Mouse (Mus musculus) lung, postnatal 14 days (tissue): ENCODE measurements around the gene Dctn3.
A peak's percentile ranks its signal among the peaks of the same experiment; 100 is the strongest.
"Not testable (repeated sequence)": the region's sequence is repeated elsewhere in the genome, so short reads cannot be mapped to it uniquely, and the experiment has no call there.

ENCODE experiments used
- DNase-seq: peaks from one replicate; pipeline ENCODE4 v3.0.0; 2021

The Dctn3 gene

DNA sequence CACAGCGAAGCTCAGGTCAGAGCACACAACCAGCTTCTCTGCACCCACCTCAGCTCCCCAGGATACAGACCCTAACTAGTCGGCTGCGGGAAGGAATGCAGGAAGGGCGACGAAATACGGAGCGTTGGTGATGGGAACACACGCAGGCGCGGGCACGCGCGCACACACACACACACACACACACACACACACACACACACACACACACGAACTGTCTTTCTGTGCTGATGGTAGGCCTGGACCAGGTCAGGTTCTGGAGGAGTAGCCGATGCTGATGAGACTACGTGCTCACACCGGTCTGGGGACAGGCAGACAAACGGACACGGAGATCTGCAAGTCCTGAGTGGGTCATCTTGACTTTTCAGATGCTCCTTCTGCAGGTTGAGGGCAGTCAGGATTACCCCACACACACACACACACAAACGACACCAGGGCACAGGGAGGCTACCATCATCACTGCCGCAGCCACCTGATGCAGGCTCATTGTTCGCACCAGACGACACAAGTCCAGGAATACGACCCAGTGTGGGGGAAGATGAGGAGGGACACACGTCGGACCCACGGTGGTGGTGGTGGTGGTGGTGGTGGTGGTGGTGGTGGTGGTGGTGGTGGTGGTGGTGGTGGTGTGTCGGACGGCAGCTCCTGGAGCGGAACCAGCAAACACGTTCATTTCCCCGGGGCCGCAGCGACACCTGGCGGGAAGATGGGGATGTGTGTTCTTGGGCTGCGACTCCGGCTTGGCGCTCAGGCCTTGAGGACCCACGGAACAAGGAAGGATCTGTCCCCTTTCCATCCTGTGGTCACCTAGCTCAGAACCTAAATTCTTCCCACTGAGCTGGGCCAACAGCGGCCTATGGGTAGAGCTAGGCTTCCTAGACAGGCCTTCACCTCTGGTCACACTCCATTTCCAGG lies 25.8 kb downstream of the Dctn3 start, which contains the start of gene Cntfr:
Gene Cntfr, minus strand, starts transcription at position 160 of the 912 bp plus-strand sequence.
- peak; percentile 86 for DNase-seq

DNA sequence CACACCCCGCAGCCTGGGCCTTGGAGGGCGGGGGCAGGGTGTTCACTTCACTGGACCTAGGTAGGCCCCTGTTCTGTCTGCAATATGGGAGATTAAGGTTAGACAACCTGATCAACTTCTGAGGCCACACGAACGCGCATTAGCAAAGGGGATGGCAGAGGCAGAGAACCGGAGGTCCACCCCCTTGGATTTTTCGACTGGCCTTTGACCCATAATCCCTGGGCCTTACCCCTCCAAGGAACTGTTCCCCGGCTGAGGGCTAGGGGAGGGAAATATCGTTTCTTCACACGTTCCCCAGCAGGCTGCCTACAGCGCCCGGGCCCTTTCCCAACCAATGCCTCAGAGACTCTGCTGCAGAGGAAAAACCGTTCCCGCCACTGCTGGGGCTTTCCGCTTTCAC lies 26.5 kb downstream of the Dctn3 start:
- not testable (repeated sequence) for DNase-seq

DNA sequence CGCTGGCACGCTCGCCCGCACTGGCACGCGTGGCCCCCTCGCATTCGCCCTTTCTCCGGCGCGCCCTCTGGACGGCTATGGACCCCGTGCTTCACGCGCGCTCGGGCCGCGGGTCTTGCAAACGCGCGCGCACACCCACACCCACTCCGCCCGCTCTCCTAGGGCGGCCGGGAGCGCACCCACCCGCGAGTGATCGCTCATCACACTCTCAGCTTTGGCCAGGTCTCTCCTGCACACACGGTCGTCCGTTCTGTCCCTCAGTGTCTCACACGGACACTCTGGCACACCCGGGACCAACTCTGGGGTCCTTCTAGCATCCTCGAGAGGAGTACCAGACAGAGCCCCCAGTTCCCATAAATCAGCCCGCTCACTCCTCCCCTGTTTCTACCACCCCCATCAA lies 27.2 kb downstream of the Dctn3 start:
- DNase-seq, result not testable (repeated sequence)

DNA sequence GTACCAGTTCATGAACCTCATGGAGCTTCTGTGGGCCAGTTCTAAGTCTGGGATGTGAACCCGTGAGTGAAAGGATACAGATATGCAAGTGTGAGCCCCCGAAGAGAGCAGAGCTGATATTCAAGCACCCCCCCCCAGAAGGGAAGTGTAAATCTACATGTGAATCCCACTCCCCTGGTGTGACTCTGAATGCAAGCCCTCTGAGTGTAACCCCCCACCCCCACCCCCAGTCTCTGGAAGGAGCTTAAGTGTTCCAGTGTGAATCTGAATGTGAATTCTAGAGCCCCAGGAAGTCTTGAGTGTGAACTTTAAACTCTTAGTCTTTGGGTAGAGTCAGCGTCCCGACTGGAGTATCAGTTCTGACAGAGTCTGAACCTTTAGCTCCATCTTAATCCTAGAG lies 29.5 kb downstream of the Dctn3 start:
- DNase-seq, result not testable (repeated sequence)

DNA sequence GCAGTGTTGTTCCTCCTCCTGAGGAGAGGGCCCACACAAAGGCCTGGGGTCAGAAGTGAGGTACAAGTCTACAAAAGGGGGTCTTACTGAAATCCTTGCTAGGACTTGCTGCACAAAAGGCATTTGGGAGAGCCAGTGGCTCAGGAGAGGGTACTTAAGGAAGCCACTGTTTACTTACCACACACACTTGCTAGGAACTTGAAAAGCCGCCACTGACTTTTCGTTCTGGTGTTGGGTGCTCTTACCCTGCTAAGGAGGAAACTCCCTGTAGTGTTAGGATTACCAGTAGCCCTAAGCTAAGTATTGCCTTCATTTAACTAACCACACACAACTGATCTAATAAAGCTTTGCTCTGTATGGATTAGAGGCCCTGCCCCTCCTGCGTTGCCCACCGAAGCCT lies 33.0 kb downstream of the Dctn3 start:
- not testable (repeated sequence) for DNase-seq

DNA sequence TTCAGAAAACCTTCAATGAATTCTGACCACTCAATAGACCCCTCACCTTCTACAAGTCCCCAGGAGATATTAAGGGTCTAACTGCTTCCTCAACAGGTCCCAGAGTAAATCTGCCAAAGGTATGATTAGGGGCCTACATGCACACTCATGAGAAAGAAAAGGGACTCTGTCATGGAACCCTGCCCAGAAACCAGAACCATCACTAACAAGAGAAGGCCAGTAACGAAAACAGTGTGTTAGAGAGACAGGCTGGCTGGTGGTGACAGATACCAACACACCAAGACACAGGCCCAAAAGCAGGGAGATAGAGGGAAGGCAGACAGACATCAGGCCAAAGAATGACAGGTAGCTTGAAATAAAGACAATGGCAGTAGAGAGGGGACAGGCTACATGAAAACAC lies 34.4 kb downstream of the Dctn3 start:
- DNase-seq, result not testable (repeated sequence)

DNA sequence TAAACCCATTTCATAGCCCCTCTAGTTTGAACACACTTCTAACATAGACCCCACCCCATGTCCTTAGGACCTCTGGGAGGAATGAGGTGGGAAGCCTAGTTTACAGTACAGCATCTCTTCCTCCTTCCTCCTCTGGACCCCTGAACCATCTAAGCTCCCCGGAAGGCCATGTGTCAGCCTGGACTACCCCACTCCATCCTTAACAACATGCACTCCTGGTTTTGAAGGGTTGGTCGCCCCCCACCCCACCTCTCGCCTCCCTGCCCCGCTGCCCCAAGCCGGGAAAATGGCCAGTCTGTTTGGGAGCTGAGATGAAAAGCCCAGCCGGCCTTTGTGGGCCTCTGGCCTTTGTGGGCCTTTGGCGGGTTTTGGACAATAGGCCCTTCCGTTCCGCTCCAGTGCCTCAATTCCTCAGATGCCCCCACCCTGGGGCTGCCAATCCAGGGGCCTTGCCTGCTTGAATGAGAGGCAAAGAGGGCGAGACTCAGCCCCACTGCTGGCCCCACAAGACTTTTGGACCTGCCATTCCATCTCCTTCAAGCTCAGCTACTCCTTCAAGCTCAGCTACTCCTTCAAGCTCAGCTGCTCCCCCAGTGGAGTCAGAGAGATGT lies 37.0 kb downstream of the Dctn3 start:
- not testable (repeated sequence) for DNase-seq

DNA sequence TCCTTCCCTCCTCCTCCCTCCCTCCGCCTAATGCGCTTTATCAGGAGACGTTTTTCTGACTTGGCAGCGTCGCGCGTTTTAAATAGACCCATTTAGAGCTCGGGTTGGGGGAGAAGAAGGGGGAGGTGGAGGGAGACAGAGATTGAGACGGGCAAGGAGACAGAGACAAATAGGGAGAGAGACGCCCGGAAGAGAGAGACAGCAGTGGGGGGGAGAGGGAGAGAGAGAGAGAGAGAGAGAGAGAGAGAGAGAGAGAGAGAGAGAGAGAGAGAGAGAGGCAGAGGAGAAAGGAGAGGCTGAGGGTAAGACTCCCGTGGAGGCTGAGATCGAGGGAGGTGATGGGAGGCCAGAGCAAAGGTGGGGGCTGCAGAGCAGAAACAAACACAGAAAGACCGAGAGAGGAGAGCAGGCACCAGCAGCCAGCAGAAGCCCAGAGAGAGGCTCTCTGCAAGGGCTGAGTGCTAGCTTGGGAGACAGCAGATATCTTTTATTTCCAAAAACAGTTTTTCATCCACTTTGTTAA lies 38.0 kb downstream of the Dctn3 start:
- not testable (repeated sequence) for DNase-seq

DNA sequence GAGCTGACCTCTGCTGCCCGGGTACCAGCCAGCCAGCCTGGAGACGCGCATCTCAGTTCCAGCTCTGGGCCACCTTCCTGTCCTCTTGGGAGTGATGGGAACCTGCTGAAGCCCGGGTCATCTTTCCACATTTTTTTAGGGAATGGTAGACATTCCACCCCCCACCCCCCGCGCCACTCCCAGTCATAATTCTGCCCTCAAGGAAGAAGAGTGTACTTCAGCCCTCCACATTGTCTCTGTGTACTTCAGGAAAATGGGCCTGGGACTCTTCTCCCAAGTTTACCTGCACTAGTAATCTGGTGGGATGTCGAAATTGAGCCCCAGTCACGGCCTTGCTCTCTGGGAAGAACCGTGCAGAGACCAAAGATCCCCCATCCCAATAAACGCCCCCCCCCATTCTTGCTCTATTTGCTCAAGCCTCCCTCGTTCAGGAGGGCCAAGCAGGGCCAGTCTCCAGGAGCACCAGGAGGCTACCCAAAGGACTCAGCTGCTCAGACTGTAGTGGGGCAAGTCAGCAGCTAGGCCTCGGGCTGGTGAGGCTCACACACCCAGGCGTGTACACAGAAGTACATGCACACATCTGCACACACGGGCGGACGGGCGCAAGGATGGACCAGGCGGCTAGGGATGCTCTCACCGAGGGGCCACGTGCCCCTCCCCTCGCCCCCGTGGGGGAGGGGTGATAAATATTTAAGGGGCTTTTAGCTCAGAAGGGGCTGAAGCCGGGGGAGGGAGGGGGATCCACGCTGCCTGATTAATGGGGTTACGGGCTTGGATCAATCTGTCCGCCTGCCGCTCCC lies 38.6 kb downstream of the Dctn3 start:
- not testable (repeated sequence) for DNase-seq

DNA sequence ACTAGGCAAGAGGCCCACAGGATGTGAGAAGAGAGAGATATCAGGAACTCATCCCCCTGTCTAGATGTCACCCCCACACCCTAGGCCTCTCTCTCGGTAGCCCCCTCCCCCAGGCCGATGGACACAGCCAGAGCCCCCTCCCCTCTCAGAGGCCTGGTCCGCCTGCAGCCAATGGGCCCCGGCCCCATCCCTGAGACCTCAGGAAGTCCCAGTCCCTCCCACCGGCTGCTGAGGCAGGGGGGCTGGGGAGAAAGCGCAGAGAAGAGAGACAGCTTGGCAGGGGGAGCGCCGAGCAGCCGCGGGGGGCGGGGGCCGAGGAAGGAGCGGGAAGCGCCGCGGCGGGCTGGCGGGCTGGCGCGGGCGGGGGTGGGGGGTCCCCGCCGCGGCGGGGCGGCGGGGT lies 39.7 kb downstream of the Dctn3 start:
- not testable (repeated sequence) for DNase-seq

DNA sequence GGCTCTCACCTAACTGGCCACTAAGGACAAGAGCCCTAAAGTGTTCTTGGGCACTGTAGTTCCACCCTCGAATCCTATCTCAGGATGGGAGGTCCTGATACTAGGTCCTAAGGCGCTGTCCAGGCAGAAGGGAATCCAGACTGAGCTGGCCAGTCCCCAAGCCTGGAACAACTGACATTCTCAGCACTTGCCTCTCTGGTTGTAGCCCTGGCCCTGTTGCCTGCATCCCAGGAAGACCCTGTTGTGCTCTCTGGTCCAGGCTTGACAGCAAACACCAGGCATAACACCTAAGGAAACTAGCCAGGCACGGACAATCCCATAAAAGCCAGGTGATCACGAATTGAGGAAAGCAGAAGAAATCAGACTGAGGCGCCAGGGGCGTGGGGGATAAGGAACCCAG lies 40.2 kb downstream of the Dctn3 start:
- DNase-seq, result no peak

DNA sequence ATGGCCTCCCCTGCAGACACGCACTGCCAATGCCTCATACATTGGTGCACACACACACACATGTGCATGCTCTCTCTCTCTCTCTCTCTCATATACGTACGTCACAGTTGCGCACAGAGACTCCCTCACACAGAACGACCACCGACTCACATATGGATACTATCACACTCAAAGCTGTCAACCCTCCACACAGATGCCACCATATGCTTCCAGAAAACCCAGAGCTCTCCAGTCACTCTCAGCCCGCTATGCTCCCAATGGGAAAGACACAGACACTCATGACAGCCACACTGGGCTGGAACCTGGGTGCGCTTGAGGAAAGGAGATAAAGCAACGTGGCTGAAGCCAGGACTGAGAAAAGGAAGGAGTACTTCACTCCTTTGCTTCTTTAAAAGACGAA lies 41.0 kb downstream of the Dctn3 start:
- no peak for DNase-seq

DNA sequence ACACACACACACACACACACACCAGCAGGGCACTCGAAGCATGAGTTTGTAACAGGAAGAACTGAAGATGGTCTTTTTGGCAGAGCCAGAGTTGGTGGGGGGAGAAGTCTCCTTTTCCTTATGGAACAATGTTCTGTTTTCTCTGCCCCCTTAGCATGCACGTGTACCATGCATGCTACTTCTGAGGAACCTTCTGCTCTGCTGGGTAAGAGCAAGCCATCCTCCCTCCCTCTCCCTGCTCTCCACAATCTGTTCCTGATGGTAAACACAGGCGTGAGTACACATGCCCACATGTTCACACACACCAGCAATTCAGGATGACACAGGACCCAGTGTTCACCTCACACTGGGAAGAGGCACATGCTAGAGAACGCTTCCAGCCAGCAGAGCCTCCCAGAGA lies 41.8 kb downstream of the Dctn3 start:
- DNase-seq, result no peak

DNA sequence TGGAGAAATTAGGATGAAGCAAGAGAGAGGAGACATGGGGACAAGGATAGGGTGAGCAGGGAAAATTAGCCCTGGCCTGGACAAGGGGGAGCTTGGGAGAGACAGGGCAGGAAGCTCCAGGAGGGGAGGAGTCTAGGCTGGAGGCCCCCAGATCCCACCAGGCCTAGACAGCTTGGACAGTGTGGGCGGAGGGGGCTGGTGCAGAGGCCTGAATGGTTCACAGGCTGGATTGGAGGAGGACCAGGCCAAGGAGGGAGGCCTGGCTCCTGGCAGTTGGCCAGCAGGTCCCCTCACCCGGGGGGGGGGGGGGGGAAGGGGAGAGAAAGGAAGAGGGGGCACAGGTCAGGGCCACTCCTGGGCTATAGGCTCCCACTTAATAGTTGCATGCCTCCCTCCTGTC lies 43.7 kb downstream of the Dctn3 start:
- no peak for DNase-seq

DNA sequence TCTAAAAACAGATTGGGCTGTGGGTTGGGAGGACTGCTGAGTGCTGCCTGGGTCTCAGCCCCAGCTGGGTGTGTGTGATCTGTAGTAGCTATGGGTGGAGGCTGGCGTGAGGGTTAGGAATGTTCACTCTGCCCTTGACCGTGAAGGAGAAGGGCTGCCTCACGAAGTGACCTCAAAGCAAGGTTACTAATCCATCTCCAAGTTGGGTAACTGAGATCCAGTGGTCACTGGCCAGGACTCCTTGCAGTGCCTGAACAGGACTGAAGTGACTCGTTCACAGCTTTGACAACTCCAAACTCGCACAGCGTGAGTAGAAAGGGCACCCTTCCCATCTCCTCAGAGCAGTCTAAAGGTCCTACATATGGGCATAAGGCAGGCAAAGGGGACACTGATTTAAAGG lies 44.1 kb downstream of the Dctn3 start:
- no peak for DNase-seq

DNA sequence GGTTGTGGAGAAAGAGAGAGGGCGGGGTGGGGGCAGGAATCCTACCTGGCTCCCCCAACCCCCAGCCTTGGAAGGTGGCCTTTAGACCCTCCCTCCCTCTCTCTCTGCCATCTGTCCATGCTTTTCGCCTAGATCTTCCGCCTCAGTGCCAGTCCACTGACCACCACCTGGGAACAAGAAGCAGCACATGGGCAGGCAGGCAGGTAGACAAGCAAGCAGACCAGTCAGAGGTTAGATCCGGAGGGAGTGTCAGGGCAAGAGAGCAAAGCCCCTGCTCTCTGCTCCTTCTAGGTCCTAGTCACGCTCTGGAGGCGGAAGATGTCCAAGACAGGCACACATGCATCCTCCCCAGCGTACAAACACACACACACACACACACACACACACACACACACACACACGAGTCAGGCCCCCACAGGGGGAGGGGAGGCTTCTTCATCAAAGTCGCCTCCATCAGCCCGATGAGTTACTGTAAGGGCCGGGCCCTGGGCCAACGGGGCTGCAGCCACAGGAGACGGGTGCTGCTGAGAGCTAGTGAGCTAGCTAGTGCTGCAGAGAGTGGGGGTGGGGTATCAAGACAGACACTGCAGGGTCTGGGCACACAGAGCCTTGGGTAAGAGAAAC lies 45.9 kb downstream of the Dctn3 start:
- DNase-seq, result peak; percentile 33

DNA sequence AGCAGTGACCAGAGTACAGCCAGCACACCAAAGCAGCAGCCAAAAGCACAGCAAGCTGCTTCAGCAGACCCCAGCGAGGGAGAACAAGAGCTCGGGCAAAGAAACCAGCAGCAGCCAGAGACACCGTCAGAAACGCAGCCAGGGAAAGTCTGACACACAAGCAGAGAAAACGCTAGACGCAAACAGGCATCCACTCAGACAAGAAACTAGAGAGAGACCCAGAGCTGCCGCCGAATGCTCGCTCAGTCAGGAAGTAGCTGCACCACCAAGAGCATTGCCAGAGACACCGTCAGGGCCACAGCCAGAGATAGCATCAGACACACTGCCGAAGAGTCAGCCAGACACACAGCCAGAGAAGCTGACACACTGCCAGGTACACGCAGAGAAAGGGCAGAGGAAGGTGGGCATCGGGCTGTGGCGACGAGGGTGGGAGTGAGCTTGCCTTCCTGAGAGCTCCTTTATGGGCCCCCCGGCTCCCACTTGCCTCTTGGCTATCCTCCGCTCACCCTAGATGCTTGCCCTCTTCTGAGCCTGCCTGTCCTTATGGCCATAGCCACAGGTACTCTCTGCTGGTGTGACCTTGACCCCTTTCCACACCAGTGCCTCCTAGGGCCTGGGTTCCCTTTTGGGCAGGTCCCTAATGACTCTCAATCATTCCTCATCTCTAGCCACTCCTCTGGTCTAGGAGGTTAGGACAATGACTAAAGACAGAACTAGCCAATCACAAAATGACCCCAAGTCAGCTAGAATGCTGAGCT lies 46.5 kb downstream of the Dctn3 start:
- DNase-seq, result no peak

DNA sequence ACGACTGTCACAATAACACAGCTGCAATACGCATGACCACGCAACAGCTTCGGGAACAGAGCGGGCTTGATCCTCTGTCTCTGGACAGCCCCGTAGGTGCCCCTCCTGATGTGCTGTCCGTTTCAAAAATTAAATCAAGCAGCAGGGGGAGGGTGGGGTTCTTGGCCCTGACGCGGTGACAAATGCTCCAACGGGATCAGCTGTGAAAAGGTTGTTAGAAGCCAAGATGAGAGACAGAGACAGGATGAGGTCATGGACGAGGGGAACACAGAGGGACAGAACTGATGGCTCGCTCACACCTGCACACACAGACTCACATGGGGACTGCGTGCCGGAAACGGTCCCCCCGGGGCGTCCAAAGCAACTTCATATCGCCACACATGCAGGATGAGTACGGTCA lies 49.8 kb downstream of the Dctn3 start:
- DNase-seq, result no peak

DNA sequence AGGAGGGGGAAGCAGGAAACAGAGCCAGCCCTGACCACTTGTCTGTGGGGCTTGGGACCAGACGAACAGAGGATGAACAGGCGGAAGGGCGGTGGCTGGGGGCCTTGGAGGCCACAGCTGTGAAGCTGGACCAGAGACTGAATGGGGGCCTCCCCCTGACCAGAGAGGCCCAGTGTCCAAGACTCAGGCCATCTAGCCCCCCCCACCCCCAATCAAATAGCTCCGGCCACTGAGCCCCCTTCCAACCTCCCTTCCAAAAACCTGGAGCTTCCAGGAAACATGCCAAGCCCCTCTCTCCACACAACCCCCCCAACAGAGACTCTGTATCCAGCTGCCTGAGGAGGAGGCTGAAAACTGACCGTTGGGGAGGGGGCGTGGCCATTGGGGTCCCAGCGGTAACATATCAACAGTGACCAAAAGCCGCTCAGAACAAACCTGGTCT lies 50.4 kb downstream of the Dctn3 start:
- DNase-seq, result no peak

DNA sequence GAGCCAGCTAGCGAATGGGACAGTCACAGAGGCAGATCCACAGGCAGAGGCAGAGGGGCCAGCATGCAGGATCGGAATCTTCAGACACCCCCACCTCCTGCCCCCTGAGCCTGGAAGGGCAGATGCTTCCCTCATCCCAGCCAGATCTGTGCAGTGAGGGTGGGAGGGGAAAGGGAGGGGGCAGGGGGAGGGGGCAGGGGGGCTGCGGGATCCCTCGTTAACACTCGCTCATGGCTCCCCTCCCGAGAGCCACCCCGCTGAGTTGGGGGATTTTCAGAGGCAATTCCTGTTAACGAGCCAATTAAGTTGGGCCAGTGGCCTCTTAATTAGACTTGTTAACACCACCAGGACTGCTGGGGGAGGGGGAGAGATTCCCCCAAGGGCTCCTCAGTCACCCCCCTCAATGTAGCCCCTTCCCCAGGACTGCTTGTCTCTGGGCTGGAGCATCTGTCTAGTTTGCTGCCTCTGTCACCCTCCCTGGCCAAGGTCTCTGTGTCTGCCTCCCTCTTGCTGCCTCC lies 50.9 kb downstream of the Dctn3 start:
- DNase-seq, result no peak

DNA sequence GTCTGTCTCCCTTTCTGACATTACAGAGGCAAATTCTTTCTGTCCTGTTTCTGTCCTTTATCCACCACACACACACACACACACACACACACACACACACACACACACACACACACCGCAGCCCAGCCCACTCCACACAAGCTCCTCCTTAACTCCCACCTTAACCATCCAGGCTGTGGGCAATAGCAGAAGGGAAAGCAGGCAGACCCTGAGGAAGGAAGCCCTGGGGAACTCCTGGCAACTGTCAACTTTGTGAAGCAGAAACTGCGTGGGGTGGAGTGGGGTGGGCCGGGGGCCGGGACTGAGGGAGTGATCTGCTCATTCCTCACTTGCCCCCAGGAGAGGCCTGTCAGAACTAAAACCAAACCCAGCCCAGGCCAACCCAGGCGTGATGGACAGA lies 51.5 kb downstream of the Dctn3 start:
- no peak for DNase-seq

DNA sequence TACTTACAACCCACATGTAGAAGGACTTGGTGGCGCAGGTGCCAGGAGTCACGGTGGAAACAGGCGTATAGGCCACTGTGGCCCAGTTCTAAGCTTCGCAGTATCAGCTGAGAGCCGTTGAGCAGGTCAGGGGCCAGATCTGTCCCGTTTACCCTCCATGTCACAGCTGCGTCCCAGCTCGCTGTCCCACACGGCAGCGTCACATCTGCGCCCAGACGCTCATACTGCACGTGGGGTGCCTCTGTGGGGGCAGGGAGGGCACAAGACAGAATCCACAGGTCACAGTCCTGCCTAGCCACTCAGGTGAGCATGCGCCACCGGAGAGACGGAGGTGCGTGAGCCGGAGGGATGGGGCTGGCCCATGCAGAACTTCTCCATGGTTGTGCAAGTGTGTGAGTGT lies 52.1 kb downstream of the Dctn3 start:
- no peak for DNase-seq
